Mouse (Mus musculus): ENCODE measurements around the gene Cnst.
"Not testable (repeated sequence)": the region's sequence is repeated elsewhere in the genome, so short reads cannot be mapped to it uniquely, and the experiment has no call there.

The Cnst gene

GRCm38 (mm10) chr1:179644151-179644550, 98.0 kb downstream of the Cnst start:
- no peak for DNase-seq (ENCODE audit: low read depth, low spot score)

GRCm38 (mm10) chr1:179645101-179645979, 99.2 kb downstream of the Cnst start:
- peak; percentile 92 for DNase-seq (ENCODE audit: low read depth, low spot score)

GRCm38 (mm10) chr1:179645980-179646268, 99.8 kb downstream of the Cnst start:
- no peak for DNase-seq (ENCODE audit: low read depth, low spot score)

GRCm38 (mm10) chr1:179648678-179649077, 102.5 kb downstream of the Cnst start:
- not testable (repeated sequence) for DNase-seq (ENCODE audit: low read depth, low spot score)

- no peak for DNase-seq (ENCODE audit: low read depth, low spot score)
Measured at GRCm38 (mm10) chr1:179649324-179649723, 103.2 kb downstream of the Cnst start.

- DNase-seq (ENCODE audit: low read depth, low spot score): peak; percentile 64
Measured at GRCm38 (mm10) chr1:179650284-179650683, 104.1 kb downstream of the Cnst start.

GRCm38 (mm10) chr1:179651224-179651623, 105.1 kb downstream of the Cnst start:
- DNase-seq (ENCODE audit: low read depth, low spot score): peak; percentile 59

- DNase-seq (ENCODE audit: low read depth, low spot score): no peak
Measured at GRCm38 (mm10) chr1:179663065-179663464, 116.9 kb downstream of the Cnst start.

GRCm38 (mm10) chr1:179664309-179664930, 118.2 kb downstream of the Cnst start:
- DNase-seq (ENCODE audit: low read depth, low spot score): peak; percentile 37

- DNase-seq (ENCODE audit: low read depth, low spot score): no peak
Measured at GRCm38 (mm10) chr1:179666971-179667370, 120.8 kb downstream of the Cnst start.

GRCm38 (mm10) chr1:179667450-179667849, 121.3 kb downstream of the Cnst start:
- no peak for DNase-seq (ENCODE audit: low read depth, low spot score)

GRCm38 (mm10) chr1:179668013-179668805, 122.0 kb downstream of the Cnst start, which contains the start of gene Sccpdh:
Gene Sccpdh (plus strand): TSS chr1:179668210.
- DNase-seq (ENCODE audit: low read depth, low spot score): peak; percentile 67

GRCm38 (mm10) chr1:179668836-179669537, 122.8 kb downstream of the Cnst start:
- DNase-seq (ENCODE audit: low read depth, low spot score): peak; percentile 20

- no peak for DNase-seq (ENCODE audit: low read depth, low spot score)
Measured at GRCm38 (mm10) chr1:179674355-179674754, 128.2 kb downstream of the Cnst start.

GRCm38 (mm10) chr1:179677031-179677430, 130.9 kb downstream of the Cnst start:
- peak; percentile 82 for DNase-seq (ENCODE audit: low read depth, low spot score)
